Mouse (Mus musculus) G1E-ER4 (cell line): ENCODE measurements around the gene Pf4. TPM values are rescaled to one million over a fixed set of nuclear protein-coding genes. Genes with fewer than 3 reads are reported as not detected.
A peak's percentile ranks its signal among the peaks of the same experiment; 100 is the strongest.

ENCODE experiments used
- GATA1 ChIP-seq: IDR thresholded peaks from one replicate; pipeline ENCODE4 v1.8.0; 2012; ENCODE audit warnings: low read length, inconsistent platforms
- polyA plus RNA-seq: library from polyadenylated mRNA; stranded (reverse); fragments of >175 nt; gene quantifications from 2 replicates; pipeline ENCODE4 v1.2.3, GENCODE M21; 2012

The Pf4 gene
- polyA plus RNA-seq, 1 experiment = 1.2 TPM

DNA sequence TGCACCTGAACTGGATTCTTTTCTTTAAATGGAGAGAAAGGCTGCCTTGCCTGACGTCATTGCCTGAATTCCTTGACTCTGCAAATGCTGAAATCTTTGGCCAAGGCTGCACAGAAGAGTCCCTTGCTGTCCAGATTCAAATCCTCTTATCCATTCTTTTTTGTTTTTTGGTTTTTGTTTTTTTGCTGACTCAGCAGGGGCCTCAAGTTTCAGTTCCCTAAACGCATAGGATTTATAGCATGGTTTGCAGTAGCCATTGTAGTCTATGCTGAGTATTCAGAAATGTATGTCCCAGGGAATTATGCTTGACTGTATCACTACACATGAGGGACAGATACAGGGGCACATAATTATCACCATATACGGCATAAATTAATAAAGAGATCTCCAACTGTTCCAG, 866 bp upstream of the Pf4 start:
- TF ChIP-seq GATA1 = no peak

DNA sequence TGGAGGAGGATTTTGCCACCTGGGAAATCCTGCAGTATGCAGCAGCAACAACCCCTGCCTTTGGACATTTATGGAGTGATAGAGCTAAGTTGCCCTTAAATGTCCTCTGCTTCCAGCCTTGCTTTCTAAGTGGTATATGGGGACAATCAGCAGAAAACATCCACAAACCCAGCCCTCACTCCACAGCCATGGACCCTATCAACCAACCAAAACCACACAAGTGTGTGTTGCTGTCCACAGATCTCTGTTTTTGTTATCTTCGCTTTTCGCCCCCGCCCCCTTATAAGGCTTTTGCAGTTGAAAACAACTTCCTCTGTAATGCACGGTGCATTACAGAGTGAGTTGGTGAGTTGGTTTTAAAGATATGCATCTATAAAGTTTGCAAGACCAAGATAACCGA, 3.3 kb downstream of the Pf4 start:
- TF ChIP-seq GATA1 = peak; percentile 85

DNA sequence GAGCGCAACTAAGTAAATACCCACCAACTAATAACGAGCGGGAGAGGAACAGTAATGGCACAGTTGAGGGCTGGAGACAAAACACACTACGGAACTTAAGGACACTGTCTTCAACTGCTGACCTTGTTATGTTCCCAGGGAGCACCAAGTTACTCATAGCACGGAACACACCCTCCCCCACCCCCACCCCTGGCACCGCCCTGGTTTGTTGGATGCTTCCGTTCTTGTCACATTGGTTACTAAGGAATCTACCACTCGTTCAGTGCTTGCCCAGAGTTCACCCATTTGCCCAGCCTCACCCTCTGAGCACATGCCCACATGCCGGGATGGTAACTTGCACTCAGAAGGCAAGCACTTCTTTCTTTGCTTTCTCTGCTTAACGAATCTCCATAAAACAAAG, 5.4 kb downstream of the Pf4 start:
- TF ChIP-seq GATA1 = no peak

DNA sequence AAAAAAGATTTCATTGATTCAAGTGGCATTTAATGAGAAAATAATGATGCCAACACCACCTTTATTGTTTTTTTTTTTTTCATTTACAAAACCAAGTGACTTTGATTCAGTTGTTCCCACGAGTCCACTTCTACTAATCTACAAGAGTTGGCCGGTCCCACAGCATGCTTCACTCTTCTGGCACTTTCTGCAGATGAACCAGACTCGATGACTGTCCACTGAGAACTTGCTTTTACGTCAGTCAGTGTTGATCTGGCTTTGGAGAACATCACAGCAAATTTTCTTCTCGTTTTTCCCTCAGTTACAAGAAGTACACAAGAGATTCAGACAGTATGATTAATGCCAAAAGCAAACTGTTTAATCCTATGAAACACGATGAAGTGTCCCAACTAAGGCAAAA, 6.6 kb downstream of the Pf4 start:
- no peak for TF ChIP-seq GATA1

DNA sequence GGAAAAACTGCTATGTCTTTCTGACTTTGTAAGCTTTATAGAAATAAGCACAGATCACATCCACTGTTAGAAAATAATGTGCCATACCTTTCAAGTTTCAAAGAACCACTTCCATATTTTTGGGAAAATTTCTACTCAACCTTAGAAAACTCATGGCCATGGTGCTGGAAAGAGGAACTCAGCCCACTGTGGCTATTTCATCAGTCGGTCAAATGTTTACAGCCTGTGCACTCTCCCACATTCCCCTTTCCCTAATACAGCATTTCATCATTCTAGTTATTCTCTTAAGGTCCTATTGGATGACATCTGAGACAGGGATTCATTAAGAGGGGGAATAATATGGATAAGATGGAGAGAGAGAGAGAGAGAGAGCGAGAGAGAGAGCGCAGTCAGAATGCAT, 11.5 kb downstream of the Pf4 start:
- TF ChIP-seq GATA1 = no peak

DNA sequence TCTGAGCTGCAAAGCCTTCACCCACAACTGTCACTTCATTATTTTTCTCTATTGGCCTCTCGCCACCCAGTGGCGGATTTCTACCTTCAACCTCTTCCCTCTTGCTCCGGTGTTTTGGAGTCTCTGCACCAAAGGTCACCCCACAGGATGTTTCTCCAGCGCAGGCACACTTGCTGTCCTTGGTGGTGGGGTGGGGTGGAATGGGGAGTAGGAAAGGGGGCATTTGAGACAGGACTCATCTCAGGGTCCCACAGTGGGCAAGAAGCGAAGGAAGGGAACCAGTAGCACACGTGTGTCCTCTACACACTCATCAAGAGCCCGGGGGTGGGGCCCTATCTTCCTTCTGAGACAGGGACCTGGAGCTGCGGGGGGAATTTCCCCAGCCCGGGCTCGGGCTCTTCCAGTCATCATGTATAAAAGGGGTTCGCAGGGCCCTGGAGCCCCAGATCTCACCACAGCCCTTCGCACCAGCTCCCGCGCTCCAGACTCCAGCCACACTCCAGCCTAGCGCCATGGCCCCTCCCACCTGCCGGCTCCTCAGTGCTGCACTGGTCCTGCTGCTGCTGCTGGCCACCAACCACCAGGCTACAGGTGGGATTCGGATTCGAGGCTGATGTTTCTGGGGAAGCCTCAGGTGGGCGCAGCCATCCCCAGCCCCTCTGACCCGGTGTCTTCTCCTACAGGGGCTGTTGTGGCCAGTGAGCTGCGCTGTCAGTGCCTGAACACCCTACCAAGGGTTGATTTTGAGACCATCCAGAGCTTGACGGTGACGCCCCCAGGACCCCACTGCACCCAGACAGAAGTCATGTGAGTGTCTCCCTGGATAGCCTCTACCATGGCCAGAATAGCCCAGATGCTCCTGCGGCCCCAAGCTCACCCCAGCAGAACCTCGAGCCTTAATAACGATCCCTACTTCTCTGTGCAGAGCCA, 13.7 kb downstream of the Pf4 start, which contains the start of gene Cxcl3:
Gene Cxcl3, plus strand, starts transcription at position 445 of the 930 bp plus-strand sequence.
- TF ChIP-seq GATA1 = no peak

DNA sequence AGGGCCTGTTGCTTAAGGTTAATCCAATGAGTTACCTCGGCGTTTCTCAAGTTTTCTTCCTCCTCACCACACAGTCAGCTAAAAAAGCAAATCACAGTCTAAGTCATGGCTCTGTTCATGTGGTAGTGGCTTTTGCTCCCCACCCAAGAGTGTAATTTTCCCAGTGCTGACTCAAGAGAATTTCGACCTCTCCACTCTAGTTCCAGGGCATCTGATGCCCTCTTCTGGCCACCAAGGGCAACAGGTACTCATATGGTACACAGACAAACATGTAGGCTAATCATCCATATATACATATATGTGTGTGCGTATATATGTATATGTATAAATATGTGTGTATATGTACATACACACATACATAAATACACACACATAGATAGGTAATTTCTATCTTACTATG, 15.9 kb downstream of the Pf4 start:
- no peak for TF ChIP-seq GATA1

DNA sequence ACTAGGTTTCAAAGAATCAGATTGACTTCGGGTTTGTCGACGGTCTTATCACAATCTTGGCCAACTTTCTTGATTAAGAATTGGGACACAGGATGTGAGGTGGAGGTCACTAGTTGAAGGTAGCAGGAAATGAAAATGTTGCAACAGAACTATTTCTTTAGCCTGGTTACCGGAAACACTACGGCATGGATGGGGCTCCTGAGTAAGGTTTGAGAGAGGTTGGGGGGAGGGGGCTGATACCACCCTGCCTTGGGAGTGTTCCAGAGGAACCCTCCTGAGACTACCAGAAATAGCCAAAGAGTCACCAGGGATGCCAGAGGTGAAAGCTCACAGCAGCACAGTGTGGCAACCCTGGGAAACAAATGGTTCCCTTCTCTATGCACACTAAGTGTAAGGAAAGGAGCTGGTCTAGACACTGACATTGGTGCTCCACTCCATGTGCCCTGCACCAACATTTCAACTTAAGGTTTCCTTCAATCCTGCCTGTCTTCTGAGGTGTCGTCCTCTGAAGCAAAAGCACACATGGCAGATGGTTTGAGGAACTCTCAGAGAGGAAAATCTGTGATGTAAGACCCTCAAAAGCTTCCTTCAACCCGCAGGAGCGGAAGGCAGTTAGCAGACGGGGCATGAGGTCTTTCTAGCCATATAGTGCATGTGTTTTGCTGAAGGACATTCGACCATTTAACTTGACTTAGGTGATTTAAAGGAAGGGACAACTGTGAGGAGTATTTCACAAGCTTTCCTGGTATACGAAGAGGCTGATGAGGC, 17.3 kb downstream of the Pf4 start:
- no peak for TF ChIP-seq GATA1

DNA sequence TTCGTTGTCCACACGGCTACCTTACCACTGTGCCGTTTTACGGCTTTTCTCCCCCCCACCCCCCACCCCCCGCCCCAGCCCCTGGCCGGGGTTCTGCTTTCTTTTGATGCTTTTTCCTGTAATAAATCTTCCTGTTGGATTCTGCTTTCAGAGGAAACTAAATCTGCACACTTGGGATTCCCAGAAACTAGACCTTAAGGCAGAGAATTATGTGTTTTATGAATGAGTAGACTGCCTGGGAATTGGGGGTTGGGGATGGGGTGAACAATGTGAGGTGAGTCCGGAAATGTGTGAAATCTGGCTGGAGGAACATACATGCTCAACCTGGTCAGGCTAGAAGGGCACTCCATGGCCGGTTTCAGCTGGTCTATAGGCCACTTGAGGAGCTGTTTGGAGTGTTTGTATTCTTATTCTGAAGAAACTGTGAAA, 17.9 kb downstream of the Pf4 start:
- TF ChIP-seq GATA1 = no peak

DNA sequence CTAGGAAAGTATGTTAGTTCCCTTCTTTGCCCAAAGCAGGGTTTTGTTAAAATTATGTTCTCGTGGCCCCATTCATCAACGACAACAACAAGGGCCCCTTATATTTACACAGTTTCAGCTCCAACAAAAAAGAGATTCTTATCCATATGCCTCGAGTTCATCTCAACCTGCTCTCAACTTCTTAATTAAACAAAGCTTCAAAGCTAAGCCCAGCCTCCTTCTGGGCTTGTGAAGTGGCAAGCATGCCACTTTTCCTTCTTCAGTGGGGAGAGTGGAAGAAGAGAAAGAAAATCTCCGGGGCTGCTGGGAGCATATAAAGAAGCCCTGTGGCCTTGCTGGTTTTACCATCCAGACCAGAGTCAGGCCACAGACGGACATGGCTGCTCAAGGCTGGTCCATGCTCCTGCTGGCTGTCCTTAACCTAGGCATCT, 22.0 kb downstream of the Pf4 start, which contains the start of gene Cxcl15:
Gene Cxcl15, plus strand, starts transcription at position 340 of the 431 bp plus-strand sequence.
- TF ChIP-seq GATA1 = no peak

DNA sequence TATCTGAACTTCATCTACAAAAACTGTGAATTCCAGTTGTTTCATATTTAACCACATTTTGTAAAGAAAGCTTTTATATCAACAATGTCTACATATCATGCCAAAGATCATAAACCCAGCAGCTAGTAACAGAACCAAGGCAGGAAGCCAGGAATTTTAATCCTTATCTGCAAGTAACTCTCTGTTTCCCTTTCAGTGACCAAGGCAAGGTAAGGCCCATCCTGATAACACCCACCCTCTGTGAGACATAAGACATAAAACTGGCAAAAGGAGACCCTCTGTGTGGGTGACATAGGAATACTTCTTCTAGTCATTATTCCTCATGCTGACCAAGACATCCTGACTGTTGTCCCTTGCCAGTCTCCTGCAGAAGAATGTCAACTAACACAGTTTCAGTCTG, 32.3 kb downstream of the Pf4 start:
- no peak for TF ChIP-seq GATA1

DNA sequence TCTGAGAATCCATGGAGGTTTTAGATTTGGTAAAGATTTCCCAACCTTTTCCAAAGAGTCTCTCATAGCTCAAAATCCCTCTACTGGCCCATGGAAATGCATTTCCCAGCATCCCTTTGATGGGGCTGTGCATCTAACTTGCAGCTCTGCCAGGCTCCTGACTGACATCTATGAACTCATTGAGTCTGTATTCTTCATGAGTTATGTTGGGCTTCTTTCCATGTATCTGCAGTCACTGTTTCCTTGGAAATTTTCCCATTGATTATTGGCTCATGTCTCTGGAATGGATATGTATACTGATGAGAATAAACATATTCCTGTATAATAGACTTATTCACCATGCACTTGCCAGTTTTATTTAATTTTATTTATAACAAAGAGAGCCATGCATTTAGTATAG, 33.8 kb downstream of the Pf4 start:
- no peak for TF ChIP-seq GATA1

DNA sequence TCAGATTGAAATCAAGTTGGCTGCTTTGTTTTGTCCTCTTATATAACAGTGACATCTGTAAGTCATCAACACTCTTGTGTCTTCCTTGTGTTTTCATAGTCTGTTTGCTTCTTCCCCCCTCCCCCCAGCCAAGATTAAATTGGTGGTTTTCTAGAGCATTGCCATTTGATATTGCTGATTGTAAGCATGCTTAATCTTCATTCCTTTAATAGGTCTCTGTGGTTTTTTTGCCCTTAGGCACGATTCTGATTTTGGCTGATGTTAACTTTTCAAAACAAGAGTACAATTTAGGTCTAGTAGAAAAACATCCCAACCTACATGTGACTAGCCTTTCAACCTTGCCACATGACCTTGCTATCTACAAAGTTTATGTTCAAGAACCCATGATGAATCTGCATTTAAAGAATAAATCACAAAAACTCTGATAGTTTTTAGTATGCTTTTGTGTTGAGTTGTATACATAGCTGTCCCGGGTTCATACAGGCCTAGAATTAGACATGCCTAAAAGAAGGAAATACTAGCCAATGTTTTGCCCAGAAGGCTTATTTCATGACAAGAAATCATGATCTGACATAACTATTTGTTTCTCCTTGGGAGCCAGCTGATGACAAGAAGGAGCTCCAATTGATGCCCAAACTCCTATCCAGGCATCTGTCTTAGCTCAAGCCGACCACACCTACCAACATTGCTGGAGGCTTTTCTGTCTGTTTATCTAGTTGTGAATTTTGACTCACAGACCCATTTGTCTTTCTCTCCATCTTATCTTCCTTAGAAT, 35.1 kb downstream of the Pf4 start:
- no peak for TF ChIP-seq GATA1

DNA sequence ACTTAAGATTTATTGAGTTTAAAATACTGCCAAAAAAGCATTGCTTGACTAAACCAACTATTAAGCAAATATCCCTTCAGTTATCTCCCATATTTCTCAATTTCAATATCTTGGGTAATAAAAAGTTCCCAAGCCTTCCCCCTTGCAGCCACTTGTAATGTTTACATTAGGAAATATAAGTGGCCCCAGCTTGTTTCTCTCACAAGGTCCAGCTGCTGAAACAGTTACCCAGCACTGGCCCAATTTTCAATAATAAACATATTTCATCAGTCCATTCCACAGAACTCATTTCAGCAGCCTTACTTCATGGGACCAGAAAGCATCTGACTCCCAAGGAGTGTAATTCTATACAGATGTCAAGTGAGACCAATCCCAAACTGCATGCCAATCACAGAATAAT, 47.5 kb downstream of the Pf4 start:
- no peak for TF ChIP-seq GATA1

Other genes starting within 250 kb of the Pf4 start
- gene 5830473C10Rik, start 211.3 kb upstream of the Pf4 start, polyA plus RNA-seq = 0.05 TPM in 1 of 2 replicates, not detected in the other
- gene Rassf6, start 131.8 kb upstream of the Pf4 start, polyA plus RNA-seq = not detected in 2 replicates
- gene Cxcl5, start 13.1 kb upstream of the Pf4 start, polyA plus RNA-seq = not detected in 2 replicates
- gene Ppbp, start 3.9 kb upstream of the Pf4 start, polyA plus RNA-seq = not detected in 2 replicates
- gene Cxcl3, start 13.7 kb downstream of the Pf4 start, polyA plus RNA-seq = 0.05 TPM in 1 of 2 replicates, not detected in the other
- not detected in 2 replicates for gene Cxcl15, start 22.1 kb downstream of the Pf4 start, polyA plus RNA-seq
- gene Cxcl1, start 118.8 kb downstream of the Pf4 start, polyA plus RNA-seq = not detected in 2 replicates
- not detected in 2 replicates for gene Cxcl2, start 131.4 kb downstream of the Pf4 start, polyA plus RNA-seq
- gene Mthfd2l, start 158.7 kb downstream of the Pf4 start, polyA plus RNA-seq = 8.5 and 12.9 TPM in 2 replicates